Mouse (Mus musculus): ENCODE measurements around the gene Bcar1. TPM values are rescaled to one million over a fixed set of nuclear protein-coding genes. Genes with fewer than 3 reads are reported as not detected.

The Bcar1 gene
- polyA plus RNA-seq, 1 experiment from 2014 or later = 47.2 TPM

DNA sequence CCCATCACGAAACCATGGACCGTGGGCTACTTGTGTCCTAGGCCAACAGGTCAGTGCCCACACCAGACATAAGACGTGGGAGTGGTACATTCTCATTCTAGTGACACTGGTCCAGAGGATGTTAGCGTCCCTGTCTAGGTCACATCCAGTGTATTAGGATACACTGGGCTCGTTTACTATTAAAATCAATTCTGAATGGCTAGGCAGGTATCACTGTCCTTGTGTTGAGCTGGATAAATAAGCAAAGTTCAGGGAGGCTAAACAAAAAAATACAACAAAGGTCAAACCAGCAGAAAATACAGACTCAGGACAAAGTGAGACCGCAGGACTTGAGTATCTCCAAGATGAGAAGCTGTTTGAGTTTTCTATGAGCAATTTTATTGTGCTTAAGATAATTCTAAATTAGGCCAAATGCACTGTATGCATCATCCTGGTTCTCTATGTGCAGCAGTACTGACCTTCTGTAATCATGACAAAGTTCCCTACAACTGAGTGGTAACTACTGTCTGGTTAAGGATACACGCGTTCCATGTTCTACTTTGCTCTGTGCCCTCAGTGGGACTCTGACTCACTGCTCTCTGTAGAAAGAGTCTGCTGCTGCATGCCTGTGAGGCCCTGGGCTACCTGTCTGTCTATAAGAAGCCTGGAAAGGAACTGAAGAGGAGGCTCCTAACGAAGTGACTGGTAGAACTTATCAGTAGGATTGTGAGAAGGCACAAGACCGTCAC lies 37.3 kb upstream of the Bcar1 start:
- ATAC-seq (ENCODE audit: insufficient number of reproducible peaks, low FRiP score) = no peak
- Histone ChIP-seq H3K36me3 (peaks cover 4% of the 10 kb centered on the region; the same call in 1 of the 2 replicates), H3K4me2 (no peak overlapping the region), H3K27ac (ENCODE audit: poor library complexity, severe bottlenecking) (no peak overlapping the region), H3K9me3 (replicated peaks) (no peaks in the 10 kb centered on the region), H3K4me1 (replicated peaks) (peaks cover 40% of the 10 kb centered on the region), H3K27me3 (replicated peaks) (no peaks in the 10 kb centered on the region), H3K9ac (no peak overlapping the region), H3K4me3 (no peak overlapping the region)
- WGBS = 88% methylated on average over 10 of the region's 10 CpGs

DNA sequence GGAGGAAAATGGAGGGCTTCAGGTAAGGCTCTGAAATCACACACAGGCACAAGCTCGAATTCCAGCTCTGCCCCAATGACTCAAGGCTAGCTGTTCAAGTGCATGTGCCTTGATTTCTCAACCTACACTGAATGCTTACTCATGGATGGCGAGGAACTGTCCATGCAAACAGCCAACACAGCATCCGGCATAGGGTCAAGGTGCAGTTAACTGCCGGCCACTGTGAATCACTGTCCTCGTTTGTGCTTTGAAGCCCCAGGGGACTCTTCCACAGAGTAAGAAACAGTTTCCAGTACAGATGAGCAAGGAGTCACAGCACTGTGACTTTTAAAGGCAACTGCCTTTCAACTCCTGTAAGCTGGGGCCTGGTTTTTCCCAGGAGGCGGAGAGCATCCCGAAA lies 36.1 kb upstream of the Bcar1 start:
- H3K27ac ChIP-seq (ENCODE audit: poor library complexity, severe bottlenecking) = no peak overlapping the region
- H3K36me3 ChIP-seq = peaks cover 7% of the 10 kb centered on the region; the same call in 1 of the 2 replicates
- no peaks in the 10 kb centered on the region for H3K27me3 ChIP-seq (replicated peaks)

DNA sequence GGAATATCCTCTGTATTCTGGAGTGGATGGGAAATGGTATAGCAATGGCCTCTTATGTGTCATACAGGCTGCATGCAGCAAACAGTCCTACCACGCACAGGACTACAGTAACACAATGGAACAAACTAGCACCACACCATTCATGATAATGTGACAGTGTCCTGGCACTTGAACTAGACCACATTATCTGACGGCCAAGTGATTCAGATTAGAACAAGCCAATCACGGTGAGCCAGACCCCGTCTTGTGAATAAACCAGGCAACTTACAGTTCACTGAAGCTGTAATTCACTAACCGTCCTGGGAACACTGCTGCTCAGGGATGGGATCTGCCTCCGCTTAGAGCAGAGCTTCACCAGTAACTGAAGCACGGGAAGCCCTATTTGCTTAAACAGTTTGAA lies 35.2 kb upstream of the Bcar1 start:
- Histone ChIP-seq H3K4me1 (replicated peaks) (peaks cover 44% of the 10 kb centered on the region), H3K4me3 (no peak overlapping the region), H3K9me3 (replicated peaks) (no peaks in the 10 kb centered on the region), H3K36me3 (peaks cover 13% of the 10 kb centered on the region; the same call in 1 of the 2 replicates), H3K27ac (ENCODE audit: poor library complexity, severe bottlenecking) (no peak overlapping the region), H3K27me3 (replicated peaks) (no peaks in the 10 kb centered on the region), H3K9ac (0 out of 2 replicates have a peak overlapping the region, but pooled peaks have one; percentile 50), H3K4me2 (no peak overlapping the region)
- WGBS = 29% methylated on average over 7 of the region's 7 CpGs
- ATAC-seq (ENCODE audit: insufficient number of reproducible peaks, low FRiP score) = no peak

More for the DNA sequence above, 36.1 kb upstream of the Bcar1 start:
- Histone ChIP-seq H3K9ac (no peak overlapping the region), H3K4me1 (replicated peaks) (peaks cover 35% of the 10 kb centered on the region), H3K4me3 (no peak overlapping the region), H3K4me2 (no peak overlapping the region), H3K9me3 (replicated peaks) (no peaks in the 10 kb centered on the region)
- ATAC-seq (ENCODE audit: insufficient number of reproducible peaks, low FRiP score) = no peak
- WGBS = 67% methylated on average over 7 of the region's 7 CpGs

DNA sequence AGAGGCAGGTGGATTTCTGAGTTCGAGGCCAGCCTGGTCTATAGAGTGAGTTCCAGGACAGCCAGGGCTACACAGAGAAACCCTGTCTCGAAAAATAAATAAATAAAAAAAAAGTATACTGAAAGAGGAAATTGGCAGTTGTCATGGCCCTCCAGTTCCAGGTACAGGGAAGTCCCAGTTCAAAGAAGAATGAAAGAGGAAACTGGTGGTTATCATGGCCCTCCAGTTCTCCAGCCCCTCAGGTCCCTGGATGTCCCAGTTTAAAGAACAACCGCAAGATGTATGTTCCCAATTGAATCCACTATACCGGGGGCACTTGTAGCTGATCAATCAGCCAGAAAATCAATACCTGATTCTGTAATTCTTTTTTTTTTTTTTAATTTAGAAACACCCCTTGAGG lies 32.9 kb upstream of the Bcar1 start:
- ATAC-seq (ENCODE audit: insufficient number of reproducible peaks, low FRiP score) = no peak
- Histone ChIP-seq H3K4me1 (replicated peaks) (peaks cover 53% of the 10 kb centered on the region), H3K27ac (ENCODE audit: poor library complexity, severe bottlenecking) (no peak overlapping the region), H3K36me3 (peaks cover 15% of the 10 kb centered on the region), H3K9me3 (replicated peaks) (no peaks in the 10 kb centered on the region), H3K4me3 (no peak overlapping the region), H3K4me2 (no peak overlapping the region), H3K27me3 (replicated peaks) (no peaks in the 10 kb centered on the region), H3K9ac (no peak overlapping the region)
- 83% methylated on average over 4 of the region's 4 CpGs for WGBS

DNA sequence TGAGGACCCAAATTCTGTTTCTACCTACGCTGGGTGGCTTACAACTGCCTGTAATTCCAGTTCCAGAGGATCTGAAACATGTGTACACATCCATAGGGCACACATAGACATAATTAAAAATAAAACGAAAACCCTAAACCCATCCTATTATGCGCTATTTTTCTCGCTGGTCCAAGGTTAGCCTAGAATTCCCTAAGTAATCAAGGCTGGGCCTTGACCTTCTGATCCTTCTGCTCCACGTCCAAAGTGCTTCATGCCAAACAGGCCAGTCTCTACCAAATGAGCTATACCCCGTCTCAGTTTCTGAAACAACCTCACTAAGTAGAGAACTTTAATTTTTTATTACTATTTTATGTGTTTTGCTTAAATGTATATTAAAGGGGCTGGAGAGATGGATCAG lies 32.2 kb upstream of the Bcar1 start:
- H3K9ac ChIP-seq = no peak overlapping the region
- H3K4me3 ChIP-seq = no peak overlapping the region
- peaks cover 20% of the 10 kb centered on the region for H3K36me3 ChIP-seq
- WGBS = 93% methylated on average over 6 of the region's 6 CpGs
- H3K27ac ChIP-seq (ENCODE audit: poor library complexity, severe bottlenecking) = no peak overlapping the region
- ATAC-seq (ENCODE audit: insufficient number of reproducible peaks, low FRiP score) = no peak
- no peaks in the 10 kb centered on the region for H3K9me3 ChIP-seq (replicated peaks)
- no peaks in the 10 kb centered on the region for H3K27me3 ChIP-seq (replicated peaks)
- H3K4me2 ChIP-seq = no peak overlapping the region
- peaks cover 60% of the 10 kb centered on the region for H3K4me1 ChIP-seq (replicated peaks)

DNA sequence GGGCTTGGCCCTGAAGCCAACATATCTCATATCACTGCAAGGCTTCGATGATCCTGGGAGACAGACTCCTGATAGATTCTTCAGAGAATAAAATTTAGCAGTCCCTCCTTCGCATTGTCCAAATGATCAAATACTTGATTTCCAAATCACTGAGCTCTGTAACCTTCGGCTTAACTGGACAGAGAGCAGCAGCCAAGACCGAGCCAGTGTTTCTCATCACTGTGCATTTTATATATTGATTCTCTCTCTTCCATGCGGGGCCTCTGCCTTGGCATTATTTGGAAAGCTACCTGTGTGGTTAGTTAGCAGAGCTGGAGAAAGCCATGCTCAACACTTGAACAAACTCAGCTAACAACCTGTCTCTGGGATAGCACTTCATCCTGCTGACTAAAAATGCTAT lies 29.9 kb upstream of the Bcar1 start:
- peak overlapping the region; percentile 73 for H3K27ac ChIP-seq (ENCODE audit: poor library complexity, severe bottlenecking)
- WGBS = 74% methylated on average over 5 of the region's 5 CpGs

DNA sequence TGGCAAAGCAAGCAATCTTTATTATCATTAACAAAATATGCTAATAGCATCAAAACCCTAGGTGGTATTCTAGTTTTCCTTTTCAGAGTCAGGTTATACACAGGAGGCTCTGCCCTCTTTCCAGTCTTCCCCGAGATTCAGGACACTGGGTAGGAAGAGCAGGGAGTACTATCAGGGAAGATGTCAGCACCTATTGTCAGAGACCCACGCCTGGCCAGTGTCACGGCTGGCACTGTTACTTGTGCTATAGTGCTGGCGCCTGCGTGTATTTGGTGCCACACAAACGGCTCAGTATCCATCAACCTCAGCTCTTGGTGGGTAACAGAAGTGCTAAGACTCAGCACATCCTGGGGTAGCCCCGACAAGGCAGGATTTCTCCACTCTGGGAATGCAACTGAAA lies 29.4 kb upstream of the Bcar1 start:
- Histone ChIP-seq H3K27ac (ENCODE audit: poor library complexity, severe bottlenecking) (peak overlapping the region; percentile 2; the same call in 1 of the 2 replicates), H3K9ac (no peak overlapping the region), H3K9me3 (replicated peaks) (no peaks in the 10 kb centered on the region), H3K4me1 (replicated peaks) (peaks cover 50% of the 10 kb centered on the region), H3K27me3 (replicated peaks) (no peaks in the 10 kb centered on the region), H3K4me2 (no peak overlapping the region), H3K36me3 (peaks cover 32% of the 10 kb centered on the region), H3K4me3 (no peak overlapping the region)
- no peak for ATAC-seq (ENCODE audit: insufficient number of reproducible peaks, low FRiP score)
- WGBS = 30% methylated on average over 7 of the region's 7 CpGs

More for the DNA sequence above, 29.9 kb upstream of the Bcar1 start:
- H3K4me3 ChIP-seq = no peak overlapping the region
- H3K4me2 ChIP-seq = no peak overlapping the region
- peaks cover 52% of the 10 kb centered on the region for H3K4me1 ChIP-seq (replicated peaks)
- H3K9me3 ChIP-seq (replicated peaks) = no peaks in the 10 kb centered on the region
- peaks cover 28% of the 10 kb centered on the region for H3K36me3 ChIP-seq
- no peaks in the 10 kb centered on the region for H3K27me3 ChIP-seq (replicated peaks)
- no peak overlapping the region for H3K9ac ChIP-seq
- no peak for ATAC-seq (ENCODE audit: insufficient number of reproducible peaks, low FRiP score)

DNA sequence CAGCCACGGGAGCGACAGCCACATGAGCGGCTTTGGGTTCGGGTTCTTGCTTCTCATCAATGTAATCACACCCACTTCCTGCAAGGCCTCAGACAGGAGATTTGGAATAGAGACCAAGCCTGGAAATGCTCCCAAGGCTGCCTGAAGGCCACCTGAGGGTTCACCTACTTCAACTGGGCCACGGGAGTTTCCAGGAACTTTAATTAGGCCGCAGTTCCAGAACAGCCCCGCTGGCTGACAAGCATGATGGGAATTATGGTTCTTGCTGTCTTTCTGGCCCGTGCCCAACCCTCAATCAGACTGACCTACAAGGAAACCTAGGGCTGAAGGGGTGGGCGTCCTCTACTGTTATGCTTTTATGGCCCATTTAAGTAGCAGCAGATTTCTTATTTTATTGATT lies 28.5 kb upstream of the Bcar1 start:
- Histone ChIP-seq H3K27me3 (replicated peaks) (no peaks in the 10 kb centered on the region), H3K9me3 (replicated peaks) (no peaks in the 10 kb centered on the region), H3K9ac (no peak overlapping the region), H3K36me3 (peaks cover 42% of the 10 kb centered on the region), H3K4me2 (no peak overlapping the region), H3K4me1 (replicated peaks) (peaks cover 50% of the 10 kb centered on the region), H3K4me3 (no peak overlapping the region), H3K27ac (ENCODE audit: poor library complexity, severe bottlenecking) (no peak overlapping the region)
- 83% methylated on average over 9 of the region's 9 CpGs for WGBS
- no peak for ATAC-seq (ENCODE audit: insufficient number of reproducible peaks, low FRiP score)

DNA sequence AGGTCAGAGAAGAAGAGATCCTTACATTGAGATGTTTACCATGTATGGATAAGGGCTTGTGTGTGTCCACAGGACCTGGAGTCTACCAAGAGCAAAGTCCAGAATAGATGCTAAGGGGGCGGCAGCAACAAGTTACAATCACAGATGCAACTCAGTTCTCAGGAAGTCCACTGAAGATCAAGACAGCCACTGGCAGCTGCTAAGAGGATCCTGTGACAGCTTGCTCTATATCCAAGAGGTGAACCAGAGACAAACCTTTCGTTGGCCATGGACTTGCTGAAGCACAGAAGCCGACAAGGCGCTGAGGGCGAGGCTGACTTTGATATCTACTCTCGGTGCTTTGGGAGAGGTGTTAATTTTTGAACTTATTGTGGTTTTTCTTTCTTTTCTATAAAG lies 28.0 kb upstream of the Bcar1 start:
- no peak overlapping the region for H3K4me2 ChIP-seq
- H3K36me3 ChIP-seq = peaks cover 46% of the 10 kb centered on the region
- WGBS = 68% methylated on average over 6 of the region's 6 CpGs
- no peaks in the 10 kb centered on the region for H3K9me3 ChIP-seq (replicated peaks)
- ATAC-seq (ENCODE audit: insufficient number of reproducible peaks, low FRiP score) = no peak
- H3K9ac ChIP-seq = no peak overlapping the region
- 0 out of 2 replicates have a peak overlapping the region, but pooled peaks have one; percentile 19 for H3K27ac ChIP-seq (ENCODE audit: poor library complexity, severe bottlenecking)
- H3K4me1 ChIP-seq (replicated peaks) = peaks cover 50% of the 10 kb centered on the region
- no peaks in the 10 kb centered on the region for H3K27me3 ChIP-seq (replicated peaks)
- H3K4me3 ChIP-seq = no peak overlapping the region

DNA sequence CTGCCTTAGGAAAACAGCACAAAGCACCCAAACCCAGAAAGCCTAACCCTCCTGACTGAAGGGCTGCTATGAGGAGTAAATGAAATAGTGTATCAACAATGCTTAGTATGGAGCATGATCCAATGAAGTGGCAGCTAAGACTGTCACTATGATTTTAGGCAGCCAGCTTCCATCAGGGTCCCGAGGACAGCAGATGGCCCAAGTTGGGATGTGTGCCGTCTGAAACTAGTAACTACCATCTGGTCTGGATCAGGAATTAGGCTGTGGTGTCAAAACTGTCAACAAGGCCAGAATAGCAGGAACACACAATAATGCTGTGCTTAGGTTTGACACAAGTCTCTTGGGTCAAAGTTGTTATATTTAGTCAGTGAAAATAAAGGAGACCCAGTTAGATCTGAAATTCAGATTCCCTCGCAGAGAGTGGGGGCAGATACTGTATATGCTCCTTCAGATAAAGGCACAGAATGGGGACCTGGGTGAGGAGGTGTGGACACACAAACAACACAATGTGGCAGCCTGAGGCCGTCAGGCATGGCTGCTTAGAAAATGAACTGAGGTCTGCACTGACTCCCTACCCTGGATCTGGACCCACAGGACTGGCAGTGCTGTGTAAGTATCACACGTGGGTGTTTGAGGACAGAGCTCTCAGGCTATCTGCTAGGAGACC lies 27.5 kb upstream of the Bcar1 start:
- H3K4me1 ChIP-seq (replicated peaks) = peaks cover 50% of the 10 kb centered on the region

DNA sequence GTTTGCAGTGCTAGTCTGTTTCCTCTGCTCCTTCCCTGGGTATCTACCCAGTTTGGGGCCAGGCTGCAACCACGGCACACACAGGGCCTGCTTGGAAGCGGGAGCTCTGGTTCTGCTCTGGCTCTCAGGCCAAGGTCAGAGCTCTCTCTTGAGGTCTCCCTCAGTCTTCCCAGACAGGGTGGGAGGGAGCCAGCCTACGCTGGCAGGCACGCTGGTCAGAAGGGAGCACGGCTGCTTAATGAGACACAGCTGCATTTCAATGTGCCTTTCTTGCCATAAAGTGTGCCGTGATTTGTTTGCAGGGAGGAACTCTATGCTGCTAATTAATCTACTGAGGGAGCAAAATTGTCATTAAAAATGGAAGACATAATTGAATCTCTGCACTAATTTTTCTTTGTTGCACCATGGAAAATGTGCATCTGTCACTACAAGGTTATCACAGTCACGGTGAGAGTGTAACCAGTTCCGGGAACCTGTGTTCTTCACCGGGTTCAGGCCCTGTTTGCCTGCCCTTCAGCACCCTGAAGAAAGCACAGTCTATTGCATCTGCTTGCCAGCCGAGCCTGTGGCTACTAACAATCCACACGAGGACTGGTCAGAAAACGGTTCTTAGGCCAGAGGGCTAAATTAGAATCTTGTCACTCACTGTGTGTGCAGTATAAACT lies 26.3 kb upstream of the Bcar1 start:
- Histone ChIP-seq H3K27ac (ENCODE audit: poor library complexity, severe bottlenecking) (peak overlapping the region; percentile 50), H3K4me1 (replicated peaks) (peaks cover 50% of the 10 kb centered on the region), H3K4me2 (no peak overlapping the region), H3K4me3 (no peak overlapping the region), H3K9me3 (replicated peaks) (no peaks in the 10 kb centered on the region), H3K36me3 (peaks cover 60% of the 10 kb centered on the region), H3K27me3 (replicated peaks) (no peaks in the 10 kb centered on the region), H3K9ac (no peak overlapping the region)
- ATAC-seq (ENCODE audit: insufficient number of reproducible peaks, low FRiP score) = no peak
- 48% methylated on average over 12 of the region's 12 CpGs for WGBS

More for the DNA sequence above, 27.5 kb upstream of the Bcar1 start:
- no peak for ATAC-seq (ENCODE audit: insufficient number of reproducible peaks, low FRiP score)
- H3K9me3 ChIP-seq (replicated peaks) = no peaks in the 10 kb centered on the region
- peak overlapping the region; percentile 19; the same call in 1 of the 2 replicates for H3K27ac ChIP-seq (ENCODE audit: poor library complexity, severe bottlenecking)
- H3K4me3 ChIP-seq = no peak overlapping the region
- no peak overlapping the region for H3K9ac ChIP-seq
- peaks cover 52% of the 10 kb centered on the region for H3K36me3 ChIP-seq
- 51% methylated on average over 5 of the region's 5 CpGs for WGBS
- no peak overlapping the region for H3K4me2 ChIP-seq
- no peaks in the 10 kb centered on the region for H3K27me3 ChIP-seq (replicated peaks)
